Comparison of ENCODE assay signal across 8 mouse cellular contexts in genomic region chr13:9191172-9192140, GRCm38 (mm10).
DNase-seq lines count a peak whose midpoint lies in the region; ATAC-seq and TF ChIP-seq lines count a peak whose summit lies in the region.

No protein-coding gene starts in this region.

- no peaks in the 10 kb centered on the region for H3K27me3 ChIP-seq in neural tube, embryonic 11.5 days (ENCODE audit: control insufficient read depth, insufficient read depth, low read length)
- H3K27me3 ChIP-seq in neural tube, embryonic 15.5 days (replicated peaks), result no peaks in the 10 kb centered on the region
- no peaks in the 10 kb centered on the region for H3K27me3 ChIP-seq in intestine, embryonic 14.5 days (replicated peaks; ENCODE audit: control insufficient read depth, insufficient read depth, low read length)
- H3K27me3 ChIP-seq in liver, embryonic 15.5 days, result no peaks in the 10 kb centered on the region
- no peaks in the 10 kb centered on the region for H3K27me3 ChIP-seq in thymus, adult 2 months (ENCODE audit: control insufficient read depth, insufficient read depth, low read length)

- DNase-seq in neural tube, embryonic 11.5 days (ENCODE audit: low spot score), result no peak
- DNase-seq in adrenal gland, postnatal 14 days, result peak; percentile 48
- DNase-seq in frontal cortex, postnatal 10 days (ENCODE audit: low spot score in 2 of 2), result peak; percentile 42 to 47
- DNase-seq in intestine, embryonic 14.5 days (ENCODE audit: low spot score), result no peak
- peak; percentile 84 for DNase-seq in right cerebral cortex, postnatal 25 days
- DNase-seq in thymus, adult 2 months, result no peak

- H3K27ac ChIP-seq in neural tube, embryonic 11.5 days (ENCODE audit: low read depth, low read length), result no peak overlapping the region
- H3K27ac ChIP-seq in neural tube, embryonic 15.5 days (replicated peaks), result no peak overlapping the region
- no peak overlapping the region for H3K27ac ChIP-seq in intestine, embryonic 14.5 days (ENCODE audit: low read depth)
- no peak overlapping the region for H3K27ac ChIP-seq in liver, embryonic 15.5 days (replicated peaks)
- H3K27ac ChIP-seq in thymus, adult 2 months (ENCODE audit: control insufficient read depth, insufficient read depth, low read length), result no peak overlapping the region

- 0 out of 2 replicates have a peak, but pooled peaks have one; percentile 40 for ATAC-seq in neural tube, embryonic 11.5 days (ENCODE audit: insufficient read depth, low FRiP score, low TSS enrichment)
- no peak for ATAC-seq in neural tube, embryonic 15.5 days (ENCODE audit: low FRiP score)
- peak; percentile 59; the same call in 1 of the 2 replicates for ATAC-seq in intestine, embryonic 14.5 days (replicated peaks; ENCODE audit: low FRiP score, low TSS enrichment, low read depth)
- peak; percentile 42 for ATAC-seq in liver, embryonic 15.5 days (ENCODE audit: insufficient read depth)

- TF ChIP-seq POLR2A in thymus, adult 2 months (IDR thresholded peaks at IDR 0.05; ENCODE audit: control insufficient read depth, extremely low read depth, insufficient read depth, low read length, poor library complexity), result no peak

- no peak overlapping the region for H3K4me2 ChIP-seq in neural tube, embryonic 11.5 days (ENCODE audit: low read depth)
- H3K4me2 ChIP-seq in neural tube, embryonic 15.5 days, result no peak overlapping the region
- peak overlapping the region; percentile 23 for H3K4me2 ChIP-seq in intestine, embryonic 14.5 days (ENCODE audit: low read length)
- no peak overlapping the region for H3K4me2 ChIP-seq in liver, embryonic 15.5 days

- TF ChIP-seq CTCF in thymus, adult 2 months (IDR thresholded peaks at IDR 0.05; ENCODE audit: borderline replicate concordance, control insufficient read depth, extremely low read depth, insufficient read depth, low read length, poor library complexity), result no peak

- H3K4me3 ChIP-seq in neural tube, embryonic 11.5 days (ENCODE audit: low read depth, low read length), result no peak overlapping the region
- H3K4me3 ChIP-seq in neural tube, embryonic 15.5 days (replicated peaks), result no peak overlapping the region
- no peak overlapping the region for H3K4me3 ChIP-seq in intestine, embryonic 14.5 days (ENCODE audit: low read depth, low read length)
- no peak overlapping the region for H3K4me3 ChIP-seq in liver, embryonic 15.5 days (replicated peaks)
- H3K4me3 ChIP-seq in thymus, adult 2 months (ENCODE audit: control insufficient read depth, insufficient read depth, low read length), result no peak overlapping the region

- no peaks in the 10 kb centered on the region for H3K9me3 ChIP-seq in neural tube, embryonic 11.5 days (ENCODE audit: control insufficient read depth, low read length)
- no peaks in the 10 kb centered on the region for H3K9me3 ChIP-seq in neural tube, embryonic 15.5 days (replicated peaks)
- H3K9me3 ChIP-seq in intestine, embryonic 14.5 days (ENCODE audit: control insufficient read depth, low read length), result no peaks in the 10 kb centered on the region
- H3K9me3 ChIP-seq in liver, embryonic 15.5 days (replicated peaks), result no peaks in the 10 kb centered on the region

- H3K36me3 ChIP-seq in neural tube, embryonic 11.5 days (ENCODE audit: control insufficient read depth, insufficient read depth, low read length), result no peaks in the 10 kb centered on the region
- no peaks in the 10 kb centered on the region for H3K36me3 ChIP-seq in neural tube, embryonic 15.5 days
- no peaks in the 10 kb centered on the region for H3K36me3 ChIP-seq in intestine, embryonic 14.5 days (ENCODE audit: control insufficient read depth, insufficient read depth, low read length)
- no peaks in the 10 kb centered on the region for H3K36me3 ChIP-seq in liver, embryonic 15.5 days (replicated peaks)
- H3K36me3 ChIP-seq in thymus, adult 2 months (ENCODE audit: control insufficient read depth, insufficient read depth, low read length), result no peaks in the 10 kb centered on the region

- no peaks in the 10 kb centered on the region for H3K4me1 ChIP-seq in neural tube, embryonic 11.5 days (ENCODE audit: control insufficient read depth, insufficient read depth, low read length)
- H3K4me1 ChIP-seq in neural tube, embryonic 15.5 days, result peaks cover 20% of the 10 kb centered on the region
- H3K4me1 ChIP-seq in intestine, embryonic 14.5 days (replicated peaks; ENCODE audit: control insufficient read depth, insufficient read depth, low read length), result 0 out of 2 replicates have a peak, but pooled peaks cover 5% of the 10 kb centered on the region
- no peaks in the 10 kb centered on the region for H3K4me1 ChIP-seq in liver, embryonic 15.5 days (replicated peaks)
- 0 out of 2 replicates have a peak, but pooled peaks cover 3% of the 10 kb centered on the region for H3K4me1 ChIP-seq in thymus, adult 2 months (replicated peaks; ENCODE audit: control insufficient read depth, insufficient read depth, low read length)

- H3K9ac ChIP-seq in neural tube, embryonic 11.5 days (ENCODE audit: low read length), result 0 out of 2 replicates have a peak overlapping the region, but pooled peaks have one; percentile 18
- no peak overlapping the region for H3K9ac ChIP-seq in neural tube, embryonic 15.5 days (replicated peaks)
- H3K9ac ChIP-seq in intestine, embryonic 14.5 days (ENCODE audit: low read length), result no peak overlapping the region
- H3K9ac ChIP-seq in liver, embryonic 15.5 days, result no peak overlapping the region

- 54% methylated on average over 15 of the region's 15 CpGs for whole genome bisulfite sequencing in neural tube, embryonic 11.5 days
- 54% methylated on average over 15 of the region's 15 CpGs for WGBS in neural tube, embryonic 15.5 days
- WGBS in intestine, embryonic 14.5 days, result 46% methylated on average over 15 of the region's 15 CpGs
- 35% methylated on average over 15 of the region's 15 CpGs for WGBS in liver, embryonic 15.5 days (ENCODE audit: insufficient replicate concordance)
- 52% methylated on average over 15 of the region's 15 CpGs for WGBS in thymus, adult 2 months

Comparison
In these comparisons a context has a peak if more than half of its experiments do, and no peak if none do; other contexts are left out.
1. DNase-seq: peak in adrenal gland, postnatal 14 days (single experiment), frontal cortex, postnatal 10 days (2 of 2) and right cerebral cortex, postnatal 25 days (single experiment); none in neural tube, embryonic 11.5 days (single experiment), intestine, embryonic 14.5 days (single experiment) and thymus, adult 2 months (single experiment).